ENCODE assay signal across 8 mouse cellular contexts in the genomic region with DNA sequence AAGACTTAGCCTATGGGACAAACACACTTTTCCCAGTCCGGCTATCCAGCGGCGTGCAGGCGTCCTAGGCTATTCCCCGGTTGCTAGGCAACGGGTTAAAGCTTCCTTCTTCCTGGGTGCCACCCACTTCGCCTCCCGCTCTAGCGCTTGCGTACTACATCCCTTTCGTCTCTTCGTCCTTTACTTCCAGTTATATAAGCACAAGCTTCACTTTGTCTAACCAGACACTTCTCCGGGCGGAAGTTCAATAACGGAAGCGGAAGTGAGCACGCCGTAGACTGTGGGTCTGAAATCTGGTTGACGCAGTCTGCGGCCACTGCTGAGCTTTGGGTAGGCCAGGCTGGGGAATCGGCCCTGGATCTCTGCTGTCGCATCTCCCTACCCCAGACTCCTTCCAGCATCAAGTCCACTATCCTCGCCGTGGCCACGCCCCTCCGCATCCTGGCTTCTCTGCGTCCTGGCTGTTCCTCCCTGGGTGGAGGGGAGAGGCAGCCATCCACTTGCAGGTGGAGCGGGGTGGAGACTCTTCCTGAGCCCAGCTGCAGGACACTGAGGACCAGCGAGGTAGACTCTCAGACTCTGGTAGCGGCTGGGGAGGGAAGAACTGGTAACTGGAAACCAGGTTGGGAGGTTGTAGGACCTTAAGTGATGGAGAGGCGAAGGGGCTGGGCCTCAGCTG. TPM values are rescaled to one million over a fixed set of nuclear protein-coding genes. Genes with fewer than 3 reads are reported as not detected.
DNase-seq lines count a peak whose midpoint lies in the region; ATAC-seq and TF ChIP-seq lines count a peak whose summit lies in the region.

A gene (plus strand): TSS at position 206 of the 679 bp plus-strand sequence.

- peak within 1 kb of the TSS; percentile 83 for H3K27ac ChIP-seq in bone marrow, adult 2 months (ENCODE audit: control insufficient read depth, insufficient read depth, low read depth, low read length, poor library complexity)
- H3K27ac ChIP-seq in embryonic facial prominence, embryonic 15.5 days (replicated peaks), result peak within 1 kb of the TSS; percentile 83
- peak within 1 kb of the TSS; percentile 86 for H3K27ac ChIP-seq in limb, embryonic 14.5 days (replicated peaks; ENCODE audit: low read depth, low read length)
- H3K27ac ChIP-seq in midbrain, postnatal 0 days (ENCODE audit: low read depth, low read length), result peak within 1 kb of the TSS; percentile 93

- peak; percentile 96 for DNase-seq in A20 (ENCODE audit: low read depth, low spot score)
- peak; percentile 95 for DNase-seq in heart, adult 8-10 months (ENCODE audit: low spot score)
- DNase-seq in kidney, adult 9 months, result peak; percentile 98
- peak; percentile 97 for DNase-seq in limb, embryonic 14.5 days (ENCODE audit: low spot score)
- DNase-seq in midbrain, postnatal 0 days (ENCODE audit: low spot score), result peak; percentile 98
- peak; percentile 49 to 60 for DNase-seq in spleen, postnatal 14 days (ENCODE audit: low spot score in 2 of 2)

- ATAC-seq in embryonic facial prominence, embryonic 15.5 days (ENCODE audit: insufficient number of reproducible peaks, low FRiP score, low TSS enrichment, low read depth), result peak; percentile 97
- peak; percentile 99 for ATAC-seq in limb, embryonic 14.5 days (ENCODE audit: low FRiP score, low read depth)
- peak; percentile 96 for ATAC-seq in midbrain, postnatal 0 days (ENCODE audit: low FRiP score)

- peaks cover 8% of the 10 kb centered on the region for H3K27me3 ChIP-seq in embryonic facial prominence, embryonic 15.5 days
- peaks cover 8% of the 10 kb centered on the region; the same call in 1 of the 2 replicates for H3K27me3 ChIP-seq in limb, embryonic 14.5 days (ENCODE audit: control insufficient read depth, insufficient read depth, low read length)
- no peaks in the 10 kb centered on the region for H3K27me3 ChIP-seq in midbrain, postnatal 0 days (ENCODE audit: insufficient read depth, low read length)

- H3K9ac ChIP-seq in embryonic facial prominence, embryonic 15.5 days, result peak within 1 kb of the TSS; percentile 78
- peak within 1 kb of the TSS; percentile 85 for H3K9ac ChIP-seq in limb, embryonic 14.5 days (ENCODE audit: low read depth, low read length, severe bottlenecking)
- peak within 1 kb of the TSS; percentile 99 for H3K9ac ChIP-seq in midbrain, postnatal 0 days (replicated peaks; ENCODE audit: low read length, poor library complexity, severe bottlenecking)

- H3K4me1 ChIP-seq in bone marrow, adult 2 months (ENCODE audit: control insufficient read depth, insufficient read depth, low read length), result peaks cover 2% of the 10 kb centered on the region; the same call in 1 of the 2 replicates
- H3K4me1 ChIP-seq in embryonic facial prominence, embryonic 15.5 days, result peaks cover 16% of the 10 kb centered on the region
- H3K4me1 ChIP-seq in limb, embryonic 14.5 days (ENCODE audit: control insufficient read depth, insufficient read depth, low read length), result peaks cover 18% of the 10 kb centered on the region
- peaks cover 10% of the 10 kb centered on the region; the same call in 1 of the 2 replicates for H3K4me1 ChIP-seq in midbrain, postnatal 0 days (ENCODE audit: insufficient read depth, low read length)

- peak; percentile 69; the same call in 1 of the 2 replicates for TF ChIP-seq POLR2A in bone marrow, adult 2 months (IDR thresholded peaks at IDR 0.05; ENCODE audit: borderline replicate concordance, control insufficient read depth, low read depth, low read length)
- TF ChIP-seq POLR2A in limb, embryonic 14.5 days (IDR thresholded peaks at IDR 0.05; ENCODE audit: borderline replicate concordance, extremely low read depth, insufficient read depth, insufficient read length), result peak; percentile 50; the same call in 1 of the 2 replicates

- peak within 1 kb of the TSS; percentile 97 for H3K4me3 ChIP-seq in bone marrow, adult 2 months (replicated peaks; ENCODE audit: control insufficient read depth, low read depth, low read length)
- peak within 1 kb of the TSS; percentile 79 for H3K4me3 ChIP-seq in embryonic facial prominence, embryonic 15.5 days (replicated peaks)
- peak within 1 kb of the TSS; percentile 79 for H3K4me3 ChIP-seq in limb, embryonic 14.5 days (replicated peaks; ENCODE audit: low read length)
- H3K4me3 ChIP-seq in midbrain, postnatal 0 days (ENCODE audit: low read depth, low read length), result peak within 1 kb of the TSS; percentile 84

- peak within 1 kb of the TSS; percentile 85 for H3K4me2 ChIP-seq in embryonic facial prominence, embryonic 15.5 days (replicated peaks)
- peak within 1 kb of the TSS; percentile 86 for H3K4me2 ChIP-seq in limb, embryonic 14.5 days (replicated peaks; ENCODE audit: low read depth, low read length, severe bottlenecking)
- peak within 1 kb of the TSS; percentile 92 for H3K4me2 ChIP-seq in midbrain, postnatal 0 days (ENCODE audit: low read depth, low read length, poor library complexity, severe bottlenecking)

- H3K36me3 ChIP-seq in embryonic facial prominence, embryonic 15.5 days, result no peaks in the 10 kb centered on the region
- no peaks in the 10 kb centered on the region for H3K36me3 ChIP-seq in limb, embryonic 14.5 days (ENCODE audit: control insufficient read depth, insufficient read depth, low read length)
- H3K36me3 ChIP-seq in midbrain, postnatal 0 days (ENCODE audit: insufficient read depth, low read length), result no peaks in the 10 kb centered on the region

- H3K9me3 ChIP-seq in embryonic facial prominence, embryonic 15.5 days (replicated peaks), result no peaks in the 10 kb centered on the region
- no peaks in the 10 kb centered on the region for H3K9me3 ChIP-seq in limb, embryonic 14.5 days (ENCODE audit: control insufficient read depth, low read length)
- no peaks in the 10 kb centered on the region for H3K9me3 ChIP-seq in midbrain, postnatal 0 days (ENCODE audit: low read length)

- no peak for TF ChIP-seq CTCF in bone marrow, adult 2 months (IDR thresholded peaks at IDR 0.05; ENCODE audit: control insufficient read depth, insufficient read depth, low read length)
- no peak for TF ChIP-seq CTCF in midbrain, postnatal 0 days (IDR thresholded peaks at IDR 0.05)

- WGBS in bone marrow, adult 2 months, result 2% methylated on average over 31 of the region's 31 CpGs
- 1% methylated on average over 31 of the region's 31 CpGs for WGBS in embryonic facial prominence, embryonic 15.5 days
- 1% methylated on average over 31 of the region's 31 CpGs for WGBS in limb, embryonic 14.5 days
- 1% methylated on average over 31 of the region's 31 CpGs for WGBS in midbrain, postnatal 0 days

RNA-seq across cellular contexts. Expression of the gene that starts here (rescaled TPM):
- polyA plus RNA-seq in bone marrow, adult 2 months (2011; ENCODE audit: insufficient read depth, insufficient read length, low replicate concordance, missing spikeins), result 4.6 and 8.2 TPM in 2 replicates
- 29.1 and 30.9 TPM in 2 replicates for polyA plus RNA-seq in embryonic facial prominence, embryonic 15.5 days (2015; fragmentation: Nextera tagmentation; extraction: Ambion mirVana)
- total RNA-seq in heart, adult 8-10 months (2022), result 10 to 100 TPM; 11.2 to 14.7 (median 14.2) TPM
- 18.9 and 19.0 TPM in 2 replicates for polyA plus RNA-seq in limb, embryonic 14.5 days (2012; rRNA removed)
- polyA plus RNA-seq in limb, embryonic 14.5 days (2014; fragmentation: Nextera tagmentation; extraction: Ambion mirVana), result 25.7 and 30.7 TPM in 2 replicates
- 40.6 TPM in 2 replicates for total RNA-seq in midbrain, postnatal 0 days (2014; rRNA removed)
- 35.8 and 37.0 TPM in 2 replicates for polyA plus RNA-seq in midbrain, postnatal 0 days (2015; fragmentation: Nextera tagmentation; extraction: Ambion mirVana)

Comparison
In these comparisons a context has a peak if more than half of its experiments do, and no peak if none do; other contexts are left out.
1. Peak in every context shown above with its lines: DNase-seq, ATAC-seq, H3K4me3 ChIP-seq and H3K27ac ChIP-seq.